Mouse (Mus musculus): ENCODE measurements around the gene Pdcd6. TPM values are rescaled to one million over a fixed set of nuclear protein-coding genes. Genes with fewer than 3 reads are reported as not detected.

The Pdcd6 gene
- total and polyA plus RNA-seq, 3 experiments = 40.2 to 51.0 (median 43.5) TPM

DNA sequence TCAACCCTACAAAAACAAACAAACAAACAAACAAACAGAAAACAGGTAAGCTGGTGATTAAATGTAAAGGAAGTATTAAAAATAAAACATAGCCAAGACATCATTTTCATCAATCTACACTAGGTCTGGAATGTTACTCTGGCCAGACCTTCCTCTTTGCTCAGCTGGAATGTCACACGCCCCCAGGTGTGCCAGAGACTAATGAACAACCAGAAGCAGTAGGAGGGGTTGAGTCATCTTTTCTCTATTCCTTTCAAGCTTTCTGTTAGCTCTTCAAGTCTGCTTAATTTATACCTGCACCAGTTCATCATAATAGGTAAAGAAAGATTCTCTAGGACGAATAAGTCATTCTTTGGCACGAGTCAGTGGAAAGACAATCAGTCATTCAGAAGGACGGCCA, 994 bp downstream of the Pdcd6 start:
- H3K9ac ChIP-seq (ENCODE audit: low read depth, low read length) = peak overlapping the region; percentile 85
- no peaks in the 10 kb centered on the region; the same call in 1 of the 2 replicates for H3K4me1 ChIP-seq (ENCODE audit: control insufficient read depth, insufficient read depth, low read length)
- peak overlapping the region; percentile 87 for H3K27ac ChIP-seq
- intact Hi-C loops (cut with DNase I) = no loop called here
- H3K36me3 ChIP-seq (ENCODE audit: control insufficient read depth, insufficient read depth, low read length) = peaks cover 10% of the 10 kb centered on the region; the same call in 1 of the 2 replicates
- DNase-seq = no peak
- no peak for TF ChIP-seq CTCF (IDR thresholded peaks at IDR 0.05)
- TF ChIP-seq POLR2A (IDR thresholded peaks at IDR 0.05; ENCODE audit: insufficient read depth, low read depth, low read length) = no peak
- TF ChIP-seq EP300 (IDR thresholded peaks at IDR 0.05; ENCODE audit: insufficient read depth, low read depth, low read length) = no peak
- WGBS = 15% methylated on average over 4 of the region's 4 CpGs
- peak overlapping the region; percentile 99 for H3K4me3 ChIP-seq
- peaks cover 2% of the 10 kb centered on the region for H3K79me2 ChIP-seq (replicated peaks; ENCODE audit: control insufficient read depth, insufficient read depth, low read length)
- no peaks in the 10 kb centered on the region for H3K27me3 ChIP-seq (ENCODE audit: control insufficient read depth, insufficient read depth, low read length)

- H3K9ac ChIP-seq (ENCODE audit: low read depth, low read length) = no peak overlapping the region
- H3K4me1 ChIP-seq (ENCODE audit: control insufficient read depth, insufficient read depth, low read length) = no peaks in the 10 kb centered on the region; the same call in 1 of the 2 replicates
- TF ChIP-seq CTCF (IDR thresholded peaks at IDR 0.05) = no peak
- no peak for TF ChIP-seq POLR2A (IDR thresholded peaks at IDR 0.05; ENCODE audit: insufficient read depth, low read depth, low read length)
- no peak for TF ChIP-seq EP300 (IDR thresholded peaks at IDR 0.05; ENCODE audit: insufficient read depth, low read depth, low read length)
- WGBS = 92% methylated on average over 3 of the region's 3 CpGs
- H3K79me2 ChIP-seq (replicated peaks; ENCODE audit: control insufficient read depth, insufficient read depth, low read length) = peaks cover 2% of the 10 kb centered on the region
- no peak overlapping the region for H3K27ac ChIP-seq
- no peaks in the 10 kb centered on the region for H3K27me3 ChIP-seq (ENCODE audit: control insufficient read depth, insufficient read depth, low read length)
- H3K4me3 ChIP-seq = no peak overlapping the region
- intact Hi-C loops (cut with DNase I) = no loop called here
- peaks cover 10% of the 10 kb centered on the region; the same call in 1 of the 2 replicates for H3K36me3 ChIP-seq (ENCODE audit: control insufficient read depth, insufficient read depth, low read length)
- DNase-seq = no peak
Observed at GRCm38 (mm10) chr13:74314616-74315015, 2.8 kb downstream of the Pdcd6 start.

GRCm38 (mm10) chr13:74305780-74306179, 11.6 kb downstream of the Pdcd6 start:
- no peak for DNase-seq
- Histone ChIP-seq H3K36me3 (ENCODE audit: control insufficient read depth, insufficient read depth, low read length) (peaks cover 5% of the 10 kb centered on the region; the same call in 1 of the 2 replicates), H3K27ac (no peak overlapping the region), H3K4me1 (ENCODE audit: control insufficient read depth, insufficient read depth, low read length) (no peaks in the 10 kb centered on the region), H3K4me3 (no peak overlapping the region), H3K79me2 (replicated peaks; ENCODE audit: control insufficient read depth, insufficient read depth, low read length) (no peaks in the 10 kb centered on the region), H3K9ac (ENCODE audit: low read depth, low read length) (no peak overlapping the region), H3K27me3 (ENCODE audit: control insufficient read depth, insufficient read depth, low read length) (no peaks in the 10 kb centered on the region)
- no peak for TF ChIP-seq EP300 (IDR thresholded peaks at IDR 0.05; ENCODE audit: insufficient read depth, low read depth, low read length)
- TF ChIP-seq POLR2A (IDR thresholded peaks at IDR 0.05; ENCODE audit: insufficient read depth, low read depth, low read length) = no peak
- TF ChIP-seq CTCF (IDR thresholded peaks at IDR 0.05) = no peak
- 95% methylated on average over 1 of the region's 1 CpGs for WGBS
- intact Hi-C loops (cut with DNase I) = loop anchor here (10.0 kb wide), 1 partner anchor 591 kb away; no protein-coding TSS in a partner anchor

DNA sequence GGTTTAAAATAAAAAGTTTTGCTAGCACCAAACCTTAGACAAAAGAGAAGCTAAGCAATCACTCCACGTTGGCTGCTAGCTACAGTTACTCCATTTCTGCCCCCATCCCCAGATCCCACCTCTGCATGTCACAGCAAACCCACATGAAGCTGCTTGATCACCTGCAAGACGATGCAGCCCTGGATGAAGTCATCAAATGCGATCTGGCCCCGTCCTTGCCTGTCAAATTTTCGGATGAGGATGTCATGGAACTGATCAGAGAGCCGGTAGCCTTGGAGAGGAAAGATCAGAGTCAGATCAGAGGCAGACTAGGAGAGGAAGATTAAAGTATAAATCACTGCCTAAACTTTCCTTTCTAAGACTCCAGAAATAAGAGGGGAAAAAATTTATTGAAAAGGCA, 12.0 kb downstream of the Pdcd6 start:
- no peaks in the 10 kb centered on the region for H3K79me2 ChIP-seq (replicated peaks; ENCODE audit: control insufficient read depth, insufficient read depth, low read length)
- WGBS = 85% methylated on average over 6 of the region's 6 CpGs

GRCm38 (mm10) chr13:74302050-74303037, 15.0 kb downstream of the Pdcd6 start:
- WGBS = 83% methylated on average over 10 of the region's 10 CpGs
- DNase-seq = no peak
- peak; percentile 42 for TF ChIP-seq CTCF (IDR thresholded peaks at IDR 0.05)
- TF ChIP-seq POLR2A (IDR thresholded peaks at IDR 0.05; ENCODE audit: insufficient read depth, low read depth, low read length) = no peak
- TF ChIP-seq EP300 (IDR thresholded peaks at IDR 0.05; ENCODE audit: insufficient read depth, low read depth, low read length) = no peak
- H3K27ac ChIP-seq = no peak overlapping the region
- H3K79me2 ChIP-seq (replicated peaks; ENCODE audit: control insufficient read depth, insufficient read depth, low read length) = no peaks in the 10 kb centered on the region
- H3K9ac ChIP-seq (ENCODE audit: low read depth, low read length) = no peak overlapping the region
- no peaks in the 10 kb centered on the region for H3K4me1 ChIP-seq (ENCODE audit: control insufficient read depth, insufficient read depth, low read length)
- H3K4me3 ChIP-seq = no peak overlapping the region
- H3K27me3 ChIP-seq (ENCODE audit: control insufficient read depth, insufficient read depth, low read length) = no peaks in the 10 kb centered on the region
- intact Hi-C loops (cut with DNase I) = loop anchor here (5.0 to 10.0 kb wide), 2 partner anchors 95 to 588 kb away; partner anchors contain the start of gene Exoc3
- H3K36me3 ChIP-seq (ENCODE audit: control insufficient read depth, insufficient read depth, low read length) = no peaks in the 10 kb centered on the region

More for the DNA sequence above, 12.0 kb downstream of the Pdcd6 start:
- intact Hi-C loops (cut with DNase I) = loop anchor here (10.0 kb wide), 1 partner anchor 591 kb away; no protein-coding TSS in a partner anchor
- H3K4me1 ChIP-seq (ENCODE audit: control insufficient read depth, insufficient read depth, low read length) = no peaks in the 10 kb centered on the region
- no peak overlapping the region for H3K9ac ChIP-seq (ENCODE audit: low read depth, low read length)
- H3K36me3 ChIP-seq (ENCODE audit: control insufficient read depth, insufficient read depth, low read length) = peaks cover 5% of the 10 kb centered on the region; the same call in 1 of the 2 replicates
- DNase-seq = no peak
- H3K27ac ChIP-seq = no peak overlapping the region
- H3K4me3 ChIP-seq = no peak overlapping the region
- TF ChIP-seq POLR2A (IDR thresholded peaks at IDR 0.05; ENCODE audit: insufficient read depth, low read depth, low read length) (no peak), EP300 (IDR thresholded peaks at IDR 0.05; ENCODE audit: insufficient read depth, low read depth, low read length) (no peak), CTCF (IDR thresholded peaks at IDR 0.05) (no peak)
- H3K27me3 ChIP-seq (ENCODE audit: control insufficient read depth, insufficient read depth, low read length) = no peaks in the 10 kb centered on the region

Measured in heart, adult 2 months (tissue).